Mouse (Mus musculus) intestine, embryonic 15.5 days (tissue): ENCODE measurements around the gene BC117090. TPM values are rescaled to one million over a fixed set of nuclear protein-coding genes. Genes with fewer than 3 reads are reported as not detected.
"Not testable (repeated sequence)": the region's sequence is repeated elsewhere in the genome, so short reads cannot be mapped to it uniquely, and the experiment has no call there.

Source experiments
- ATAC-seq: fragments of 200-750 bp; cut with Nextera tagmentation; 2 replicates; pipeline ENCODE4 v1.8.0; 2017; ENCODE audit warnings: moderate TSS enrichment, moderate library complexity
- H3K27ac ChIP-seq: fragments of 300-500 bp; sonication (generic); 2 replicates; pipeline ENCODE4 v1.5.1; 2015; ENCODE audit warnings: mild to moderate bottlenecking, inconsistent platforms
- H3K27me3 ChIP-seq: fragments of 300-500 bp; sonication (generic); replicated peaks from 2 replicates; pipeline ENCODE4 v1.6.1; 2015; ENCODE audit warnings: inconsistent platforms
- H3K36me3 ChIP-seq: fragments of 300-500 bp; sonication (generic); 2 replicates; pipeline ENCODE4 v1.6.1; 2015; ENCODE audit warnings: inconsistent platforms
- H3K4me1 ChIP-seq: fragments of 300-500 bp; sonication (generic); replicated peaks from 2 replicates; pipeline ENCODE4 v1.6.1; 2015; ENCODE audit warnings: inconsistent platforms
- H3K4me2 ChIP-seq: fragments of 300-500 bp; sonication (generic); replicated peaks from 2 replicates; pipeline ENCODE4 v1.6.1; 2015; ENCODE audit warnings: mild to moderate bottlenecking, inconsistent platforms
- H3K4me3 ChIP-seq: fragments of 300-500 bp; sonication (generic); replicated peaks from 2 replicates; pipeline ENCODE4 v1.5.1; 2015; ENCODE audit warnings: inconsistent platforms
- H3K9ac ChIP-seq: fragments of 300-500 bp; sonication (generic); 2 replicates; pipeline ENCODE4 v1.6.1; 2015; ENCODE audit warnings: inconsistent platforms
- H3K9me3 ChIP-seq: fragments of 300-500 bp; sonication (generic); 2 replicates; pipeline ENCODE4 v1.6.1; 2016; ENCODE audit warnings: inconsistent platforms
- WGBS: fragments of 180-500 bp; shearing (Covaris S2); methylation state at CpG from one replicate; pipeline ENCODE4 v1.1.7; 2015; 5-methylcytosine and 5-hydroxymethylcytosine counted together
- polyA plus RNA-seq: library from polyadenylated mRNA; unstranded; fragments of >200 nt; fragmentation: Nextera tagmentation; extraction: Ambion mirVana; gene quantifications from 2 replicates; pipeline ENCODE4 v1.2.1, GENCODE M21; 2015

BC117090 gene
- not detected in 2 replicates for polyA plus RNA-seq

DNA sequence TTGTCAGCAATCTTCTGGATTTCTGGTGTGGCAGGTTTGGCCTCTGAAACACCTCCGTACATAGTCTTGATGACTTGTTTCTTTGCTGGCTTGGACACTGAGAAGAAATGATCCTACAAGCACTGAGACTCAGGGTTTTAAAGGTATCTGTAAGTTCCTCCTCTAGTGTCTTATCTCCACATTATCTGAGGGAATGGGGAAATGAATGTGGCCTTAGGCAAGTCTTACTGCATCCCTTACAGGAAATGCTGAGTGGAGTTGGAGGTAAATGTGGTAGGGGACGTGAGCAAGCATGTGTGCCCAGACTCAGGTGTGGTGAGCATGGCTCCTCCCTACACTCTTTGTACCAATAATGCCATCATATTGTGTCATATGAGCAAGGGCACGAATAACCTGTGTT, at the start of gene BC117090:
Gene BC117090 (minus strand): TSS at position 101 of the 400 bp plus-strand sequence.
- 71% methylated on average over 3 of the region's 3 CpGs for WGBS
- Histone ChIP-seq H3K9me3 (no peaks in the 10 kb centered on the region), H3K27me3 (no peaks in the 10 kb centered on the region), H3K4me2 (no peak within 1 kb of the TSS), H3K4me1 (no peaks in the 10 kb centered on the region), H3K9ac (no peak within 1 kb of the TSS), H3K27ac (no peak within 1 kb of the TSS), H3K4me3 (no peak within 1 kb of the TSS), H3K36me3 (no peaks in the 10 kb centered on the region)
- ATAC-seq, result no peak

DNA sequence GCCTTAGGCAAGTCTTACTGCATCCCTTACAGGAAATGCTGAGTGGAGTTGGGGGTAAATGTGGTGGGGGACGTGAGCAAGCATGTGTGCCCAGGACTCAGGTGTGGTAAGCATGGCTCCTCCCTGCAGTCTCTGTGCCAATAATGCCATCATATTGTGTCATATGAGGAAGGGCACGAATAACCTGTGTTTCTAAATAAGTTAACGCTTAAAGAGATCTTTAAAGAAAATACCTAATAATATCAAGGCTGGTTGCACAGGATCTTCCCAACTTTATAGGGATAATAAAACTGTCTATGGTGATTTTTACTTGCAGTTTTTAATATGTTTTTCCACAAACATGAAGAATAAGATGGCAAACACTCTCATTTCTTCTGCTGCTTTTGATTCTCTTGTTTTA, 33.5 kb upstream of the BC117090 start, which contains the start of gene BC100530:
Gene BC100530 (minus strand): TSS at position 101 of the 400 bp plus-strand sequence.
- WGBS, result 75% methylated on average over 3 of the region's 3 CpGs
- not testable (repeated sequence) for H3K4me3 ChIP-seq, ATAC-seq, H3K4me1 ChIP-seq, H3K27ac ChIP-seq, H3K4me2 ChIP-seq, H3K36me3 ChIP-seq, H3K9me3 ChIP-seq, H3K9ac ChIP-seq, H3K27me3 ChIP-seq

DNA sequence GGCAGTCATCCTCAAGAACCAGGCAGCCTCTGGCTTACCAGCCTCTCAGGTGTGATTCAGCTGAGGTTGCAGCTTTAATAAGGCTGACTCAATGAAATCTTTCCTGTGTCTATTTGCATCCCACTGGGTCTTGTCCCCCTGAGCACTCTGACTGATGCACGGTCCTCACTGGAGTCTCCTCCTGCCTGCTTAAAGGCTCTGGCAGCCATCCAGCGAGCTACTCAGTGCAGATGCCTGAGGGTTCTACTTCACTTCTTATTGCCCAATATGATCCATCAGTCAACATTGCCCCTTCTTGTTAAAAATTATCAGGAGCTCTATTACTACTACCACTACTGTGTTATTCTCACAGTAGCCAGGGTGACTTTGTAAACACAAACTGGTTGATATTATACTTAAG, 3.0 kb upstream of the BC117090 start:
- no peak for ATAC-seq
- no peaks in the 10 kb centered on the region for H3K27me3 ChIP-seq
- WGBS, result 42% methylated on average over 2 of the region's 2 CpGs

DNA sequence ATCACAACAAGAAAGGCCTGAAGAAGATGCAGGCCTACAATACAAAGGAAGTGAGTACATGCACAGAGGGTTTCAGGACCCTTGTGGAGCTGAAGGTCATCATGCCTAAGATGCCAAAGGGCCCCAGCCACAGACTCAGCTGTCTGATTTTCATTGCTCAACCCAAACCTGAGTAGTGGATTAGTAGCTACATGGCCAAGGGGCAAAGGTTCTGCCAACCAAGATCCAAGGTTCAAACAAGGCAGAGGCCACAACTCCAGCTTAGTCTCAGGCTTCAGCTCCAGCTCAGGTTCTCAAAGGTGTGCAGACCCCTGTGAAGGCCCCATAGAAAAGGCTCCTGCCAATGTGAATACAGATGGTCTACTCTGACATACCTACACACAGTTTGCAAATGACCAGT, 14.8 kb downstream of the BC117090 start:
- ATAC-seq, result no peak
- H3K36me3 ChIP-seq, result no peaks in the 10 kb centered on the region
- no peak overlapping the region for H3K9ac ChIP-seq

More for the DNA sequence above, 3.0 kb upstream of the BC117090 start:
- no peak overlapping the region for H3K4me2 ChIP-seq
- no peaks in the 10 kb centered on the region for H3K36me3 ChIP-seq
- no peak overlapping the region for H3K4me3 ChIP-seq
- no peaks in the 10 kb centered on the region for H3K9me3 ChIP-seq
- H3K4me1 ChIP-seq, result no peaks in the 10 kb centered on the region
- no peak overlapping the region for H3K9ac ChIP-seq
- H3K27ac ChIP-seq, result no peak overlapping the region

DNA sequence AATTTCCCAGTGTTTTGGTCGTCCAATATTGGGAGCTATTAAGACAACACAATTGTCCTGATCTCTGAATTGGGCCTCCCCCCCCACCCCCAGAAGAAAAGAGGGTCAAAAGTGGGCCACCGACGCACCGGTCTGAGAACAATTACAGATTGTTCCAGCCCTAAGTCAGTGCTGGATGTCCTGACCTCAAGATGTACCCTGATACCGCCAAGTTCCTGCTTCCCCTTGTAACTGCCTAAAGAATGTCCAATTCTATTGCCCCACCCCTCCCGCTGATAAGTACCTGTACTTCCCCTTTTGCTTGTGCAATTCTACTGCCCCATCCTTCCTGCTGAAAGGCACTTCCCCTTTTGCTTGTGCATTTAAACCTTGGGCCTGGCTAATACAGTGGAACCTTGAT, 18.0 kb downstream of the BC117090 start:
- not testable (repeated sequence) for H3K4me3 ChIP-seq, H3K9me3 ChIP-seq, H3K27me3 ChIP-seq, H3K4me1 ChIP-seq, H3K9ac ChIP-seq, H3K27ac ChIP-seq, ATAC-seq, H3K4me2 ChIP-seq, H3K36me3 ChIP-seq
- 76% methylated on average over 6 of the region's 6 CpGs for WGBS

More for the DNA sequence above, 14.8 kb downstream of the BC117090 start:
- Histone ChIP-seq H3K4me3 (no peak overlapping the region), H3K27me3 (no peaks in the 10 kb centered on the region), H3K4me1 (no peaks in the 10 kb centered on the region), H3K27ac (no peak overlapping the region), H3K9me3 (no peaks in the 10 kb centered on the region), H3K4me2 (no peak overlapping the region)

DNA sequence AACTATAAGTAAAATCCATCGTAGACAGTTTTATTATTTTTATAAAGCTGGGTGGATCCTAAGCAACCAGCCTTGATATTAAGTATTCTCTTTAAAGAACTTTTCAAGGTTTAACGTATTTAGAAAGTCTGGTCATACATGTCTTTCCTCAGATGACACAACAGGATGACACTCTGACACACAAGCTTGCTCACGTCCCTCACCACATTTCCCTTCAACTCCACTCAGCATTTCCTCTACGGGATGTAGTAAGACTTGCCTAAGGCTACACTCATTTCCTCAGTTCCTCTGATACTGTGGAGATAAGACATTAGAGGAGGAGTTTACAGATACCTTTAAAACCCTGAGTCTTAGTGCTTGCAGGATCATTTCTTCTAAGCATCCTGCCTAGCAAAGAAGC, 26.5 kb downstream of the BC117090 start:
- no peak overlapping the region for H3K9ac ChIP-seq
- 82% methylated on average over 4 of the region's 4 CpGs for WGBS
- no peak for ATAC-seq
- H3K36me3 ChIP-seq, result no peaks in the 10 kb centered on the region
- H3K4me1 ChIP-seq, result no peaks in the 10 kb centered on the region
- no peak overlapping the region for H3K4me2 ChIP-seq
- no peaks in the 10 kb centered on the region for H3K9me3 ChIP-seq
- H3K27ac ChIP-seq, result no peak overlapping the region
- H3K27me3 ChIP-seq, result no peaks in the 10 kb centered on the region
- H3K4me3 ChIP-seq, result no peak overlapping the region

DNA sequence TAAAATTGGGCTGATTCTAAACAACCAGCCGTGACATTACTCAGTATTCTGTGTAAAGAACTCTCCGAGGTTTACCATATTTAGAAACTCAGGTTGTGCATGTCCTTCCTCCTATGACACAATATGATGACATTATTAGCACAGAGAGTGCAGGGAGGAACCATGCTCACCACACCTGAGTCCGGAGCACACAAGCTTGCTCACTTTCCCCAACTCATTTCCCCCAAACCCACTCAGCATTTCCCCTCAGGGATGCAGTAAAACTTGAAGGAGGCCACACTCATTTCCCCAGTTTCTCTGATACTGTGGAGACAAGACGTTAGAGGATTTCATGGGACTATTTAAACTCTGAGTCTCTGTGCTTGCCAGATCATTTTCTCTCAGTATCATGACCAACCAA, 45.0 kb downstream of the BC117090 start:
- 78% methylated on average over 4 of the region's 4 CpGs for WGBS
- no peak for ATAC-seq
- H3K4me2 ChIP-seq, result no peak overlapping the region
- no peak overlapping the region for H3K9ac ChIP-seq
- H3K4me3 ChIP-seq, result no peak overlapping the region
- no peaks in the 10 kb centered on the region for H3K9me3 ChIP-seq
- H3K27me3 ChIP-seq, result no peaks in the 10 kb centered on the region
- no peak overlapping the region for H3K27ac ChIP-seq
- no peaks in the 10 kb centered on the region for H3K36me3 ChIP-seq
- no peaks in the 10 kb centered on the region for H3K4me1 ChIP-seq

DNA sequence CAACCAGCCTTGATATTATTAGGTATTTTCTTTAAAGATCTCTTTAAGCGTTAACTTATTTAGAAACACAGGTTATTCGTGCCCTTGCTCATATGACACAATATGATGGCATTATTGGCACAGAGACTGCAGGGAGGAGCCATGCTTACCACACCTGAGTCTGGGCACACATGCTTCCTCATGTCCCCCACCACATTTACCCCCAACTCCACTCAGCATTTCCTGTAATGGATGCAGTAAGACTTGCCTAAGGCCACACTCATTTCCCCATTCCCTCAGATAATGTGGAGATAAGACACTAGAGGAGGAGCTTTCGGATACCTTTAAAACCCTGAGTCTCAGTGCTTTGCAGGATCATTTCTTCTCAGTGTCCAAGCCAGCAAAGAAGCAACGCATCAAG, 57.3 kb downstream of the BC117090 start, which contains the start of gene Stfa1:
Gene Stfa1 (plus strand): TSS at position 156 of the 400 bp plus-strand sequence.
- H3K9ac ChIP-seq, H3K4me2 ChIP-seq, H3K27me3 ChIP-seq, H3K4me3 ChIP-seq, H3K9me3 ChIP-seq, H3K36me3 ChIP-seq, H3K27ac ChIP-seq, ATAC-seq, H3K4me1 ChIP-seq: not testable (repeated sequence)
- WGBS, result 89% methylated on average over 4 of the region's 4 CpGs

Other genes with a start within 250 kb of the BC117090 start
- gene Csta1, start 203.1 kb downstream of the BC117090 start, polyA plus RNA-seq, result 0.08 and 0.09 TPM in 2 replicates
- gene Stfa2l1, start 177.5 kb downstream of the BC117090 start, polyA plus RNA-seq, result 1.1 and 1.2 TPM in 2 replicates
- gene Gm5483, start 150.1 kb downstream of the BC117090 start, polyA plus RNA-seq, result 3.3 and 5.7 TPM in 2 replicates
- not detected in 2 replicates for gene Gm5416, start 123.9 kb downstream of the BC117090 start, polyA plus RNA-seq
- 0.78 and 1.4 TPM in 2 replicates for gene 2010005H15Rik, start 112.9 kb downstream of the BC117090 start, polyA plus RNA-seq
- gene Stfa1, start 57.4 kb downstream of the BC117090 start, polyA plus RNA-seq, result 6.6 and 10.5 TPM in 2 replicates
- gene BC100530, start 33.4 kb upstream of the BC117090 start, polyA plus RNA-seq, result 6.0 and 9.8 TPM in 2 replicates
- 0.92 and 1.4 TPM in 2 replicates for gene Stfa2, start 74.1 kb upstream of the BC117090 start, polyA plus RNA-seq
- gene Stfa3, start 121.1 kb upstream of the BC117090 start, polyA plus RNA-seq, result 1.6 and 3.1 TPM in 2 replicates
- gene Casr, start 227.8 kb upstream of the BC117090 start, polyA plus RNA-seq, result 0.06 and 0.10 TPM in 2 replicates